In genomic region chr13:41084521-41084920, GRCm38 (mm10) we compare ENCODE assay signal across 1 mouse cellular context.
TF ChIP-seq lines count a peak whose summit lies in the region.

No protein-coding gene starts in this region.

TF ChIP-seq in MEL, 35 proteins besides CTCF, POLR2A, EP300 and RAD21 (continued from another document):
- TF ChIP-seq MXI1 (IDR thresholded peaks at IDR 0.05; ENCODE audit: low read depth, low read length) (no peak), MYB (IDR thresholded peaks at IDR 0.05; ENCODE audit: low read depth, low read length) (no peak), ELF1 (IDR thresholded peaks at IDR 0.05; ENCODE audit: low read depth, low read length) (no peak), MAX (IDR thresholded peaks at IDR 0.05; ENCODE audit: low read length) (no peak), SIN3A (IDR thresholded peaks at IDR 0.05; ENCODE audit: low read length) (no peak)
